Mouse (Mus musculus): ENCODE measurements around the gene Szrd1.

DNA sequence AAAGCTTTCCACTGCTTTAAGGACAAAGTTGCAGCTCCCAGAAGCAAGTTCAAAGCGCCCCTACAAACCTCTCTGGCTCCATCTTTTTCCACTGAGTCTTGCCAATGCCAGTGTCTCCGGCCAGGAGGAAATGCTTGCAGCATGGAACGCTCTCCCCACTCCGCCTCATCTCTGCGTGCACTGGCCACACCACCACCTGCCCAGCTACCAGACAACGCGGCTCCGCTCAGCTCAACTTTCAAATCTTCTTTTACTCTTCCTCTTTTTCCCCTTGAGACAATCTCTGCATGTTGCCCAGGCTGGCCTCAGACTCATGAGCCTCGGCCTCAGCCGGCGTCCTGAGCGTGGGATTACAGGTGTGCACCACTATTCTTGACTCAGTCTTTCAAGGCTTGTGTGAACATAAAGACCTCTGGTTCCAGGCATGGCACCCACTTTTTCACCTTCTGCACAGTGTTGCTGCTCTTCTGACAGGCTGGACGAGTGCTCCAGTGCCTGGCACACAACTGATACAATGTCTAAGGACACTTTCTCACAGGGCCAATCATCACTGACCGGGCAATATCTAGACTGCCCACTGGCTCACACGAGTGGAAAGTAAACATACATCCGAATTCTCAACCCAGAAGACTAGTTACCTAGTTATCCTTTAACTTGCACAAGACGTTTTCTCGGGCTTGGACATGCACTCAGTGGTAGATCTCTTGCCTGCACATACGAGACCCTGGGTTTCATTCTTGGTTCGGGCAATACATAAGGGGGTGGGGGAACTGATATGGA, 4.6 kb downstream of the Szrd1 start:
- TF ChIP-seq CTCF (IDR thresholded peaks at IDR 0.05; ENCODE audit: control insufficient read depth, insufficient read depth, insufficient replicate concordance, low read depth, low read length) (no peak), POLR2A (IDR thresholded peaks at IDR 0.05; ENCODE audit: control insufficient read depth, low read depth, low read length) (no peak)
